Mouse (Mus musculus) cerebellum, adult 11-12 months (tissue): ENCODE data around the gene Epha1.
A peak's percentile ranks its signal among the peaks of the same experiment; 100 is the strongest.

Source experiments
- DNase-seq: peaks from one replicate; pipeline ENCODE4 v3.0.0; 2022

Gene Epha1

DNA sequence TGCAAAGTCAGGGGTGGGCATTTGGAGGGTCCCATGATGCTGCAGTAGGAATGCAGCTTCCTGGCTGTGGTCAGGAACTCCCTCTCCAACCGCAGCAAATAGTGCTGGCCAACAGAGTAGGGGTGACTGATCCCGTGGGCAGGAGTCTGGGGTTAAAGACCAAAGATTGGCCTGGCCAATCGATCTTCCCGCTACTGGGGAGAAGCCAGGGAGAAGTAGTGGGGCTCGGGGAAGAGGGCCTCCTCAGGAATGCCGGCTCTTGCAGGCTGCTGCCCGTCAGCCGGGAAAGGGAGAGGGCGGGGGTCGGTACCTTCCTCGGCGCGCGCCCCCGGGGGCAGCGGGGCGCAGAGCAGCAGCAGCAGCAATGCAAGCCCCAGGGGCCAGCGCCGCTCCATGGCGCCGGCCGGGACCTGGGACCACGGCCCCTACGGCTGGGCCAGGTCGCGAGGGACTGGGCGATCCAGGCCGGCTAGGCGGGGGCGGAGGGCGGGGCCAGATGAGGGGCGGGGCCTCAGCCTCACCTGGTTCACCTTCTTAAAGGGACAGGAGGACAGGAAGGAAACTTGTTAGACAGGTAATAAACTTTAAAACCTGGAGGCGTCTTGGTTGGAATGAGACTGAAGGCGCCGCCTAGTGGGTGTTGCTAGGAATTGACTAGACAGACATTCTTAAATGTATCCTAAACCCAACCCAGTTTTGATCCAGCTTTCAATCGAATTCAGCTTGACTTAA is at the start of gene Epha1:
TSS of gene Epha1 (minus strand) at position 453 of the 732 bp plus-strand sequence.
- DNase-seq: peak; percentile 67

DNA sequence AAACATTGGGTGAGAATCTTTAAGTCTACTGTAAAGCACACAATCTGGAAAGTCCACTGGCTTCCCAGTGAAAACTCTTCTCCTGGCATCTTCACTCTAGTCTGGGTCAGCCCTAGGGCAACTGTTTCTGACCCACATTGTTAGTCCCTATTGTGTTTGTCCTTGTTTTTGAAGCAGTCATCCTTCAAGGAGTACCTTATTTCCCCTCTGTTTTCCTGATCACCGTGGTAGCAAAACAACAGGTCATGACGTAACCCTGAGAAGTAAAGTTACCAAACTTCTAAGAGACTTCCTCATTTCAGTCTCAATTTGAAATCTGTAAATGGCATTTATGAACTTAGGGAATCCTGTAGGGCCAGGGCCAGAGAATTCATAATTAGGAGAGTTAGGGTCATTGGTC is 48.4 kb upstream of the Epha1 start:
- DNase-seq: no peak

DNA sequence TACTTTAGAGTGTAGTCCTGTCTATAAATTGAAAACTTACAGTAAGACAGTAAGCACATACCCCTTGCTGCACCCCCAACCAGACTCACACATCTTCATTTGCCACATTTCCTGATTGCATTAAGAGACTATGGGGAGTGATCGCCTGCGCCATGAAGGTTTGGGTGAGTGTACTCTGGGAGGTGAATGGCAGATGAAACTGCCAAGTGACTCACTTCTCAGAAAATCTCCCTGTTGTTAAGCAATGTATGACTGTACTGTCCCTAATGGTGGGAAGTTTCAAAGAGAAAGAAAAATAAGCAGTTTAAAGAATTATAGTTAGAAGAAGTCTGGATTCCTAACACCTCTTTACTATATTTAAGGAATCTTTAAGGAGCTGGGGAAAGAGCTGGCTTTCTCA is 46.4 kb upstream of the Epha1 start:
- no peak for DNase-seq

DNA sequence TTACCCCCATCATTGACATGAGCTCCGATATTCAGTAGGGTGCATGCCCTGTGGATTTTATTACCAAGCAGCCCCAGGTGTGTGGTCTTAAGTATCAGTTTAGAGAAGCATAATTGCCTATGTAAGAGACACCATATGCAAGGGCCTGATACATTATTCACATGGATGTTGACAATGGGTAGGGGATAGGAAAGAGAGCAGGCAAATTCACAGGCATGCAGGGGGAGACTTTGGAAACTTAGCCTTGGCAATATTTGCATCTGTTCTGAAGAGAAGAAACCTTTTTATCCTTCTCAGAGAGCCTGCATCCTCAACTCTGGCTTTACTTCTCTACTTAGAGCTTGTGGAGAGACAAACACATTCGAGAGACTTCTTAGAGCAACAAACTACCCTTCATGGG is 32.1 kb upstream of the Epha1 start, which contains the start of gene Tas2r135:
TSS of gene Tas2r135 (plus strand) at position 301 of the 400 bp plus-strand sequence.
- no peak for DNase-seq

DNA sequence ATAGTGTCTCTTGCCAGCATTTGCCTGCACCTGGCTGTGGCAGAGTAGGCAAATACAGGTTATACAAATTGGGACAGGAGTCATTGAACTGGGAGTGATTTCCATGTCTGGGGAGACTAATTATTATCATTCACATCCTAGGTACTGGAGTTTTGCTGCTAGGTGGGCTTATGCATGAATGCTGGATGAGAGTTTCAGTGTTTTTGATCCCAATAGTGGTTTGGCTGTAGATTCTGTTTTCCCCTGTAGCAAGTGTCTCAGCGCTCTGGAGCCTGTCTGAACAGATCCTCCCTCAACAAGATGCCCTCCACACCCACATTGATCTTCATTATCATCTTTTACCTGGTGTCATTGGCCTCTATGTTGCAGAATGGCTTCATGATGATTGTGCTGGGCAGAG is 26.9 kb upstream of the Epha1 start, which contains the start of gene Tas2r143:
TSS of gene Tas2r143 (plus strand) at position 301 of the 400 bp plus-strand sequence.
- no peak for DNase-seq

DNA sequence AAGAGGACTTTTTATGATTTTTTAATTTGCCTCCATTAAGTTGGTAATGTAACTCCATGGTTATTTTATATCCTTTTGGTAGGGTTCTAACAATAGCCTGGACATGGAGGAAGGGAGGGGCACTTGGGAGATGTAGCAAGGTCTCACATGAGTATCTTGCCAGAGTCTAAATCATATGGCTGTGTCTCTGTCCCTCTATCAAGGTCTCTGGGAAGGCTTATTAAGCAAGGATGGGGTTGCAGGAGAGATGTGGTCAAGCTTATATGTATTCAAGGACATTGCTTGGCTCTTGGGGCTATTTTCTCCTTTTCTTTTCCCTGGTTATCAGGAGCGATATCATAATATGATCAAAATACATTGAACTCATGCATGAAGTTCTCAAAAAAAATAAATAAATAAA is 25.9 kb upstream of the Epha1 start:
- DNase-seq: no peak

DNA sequence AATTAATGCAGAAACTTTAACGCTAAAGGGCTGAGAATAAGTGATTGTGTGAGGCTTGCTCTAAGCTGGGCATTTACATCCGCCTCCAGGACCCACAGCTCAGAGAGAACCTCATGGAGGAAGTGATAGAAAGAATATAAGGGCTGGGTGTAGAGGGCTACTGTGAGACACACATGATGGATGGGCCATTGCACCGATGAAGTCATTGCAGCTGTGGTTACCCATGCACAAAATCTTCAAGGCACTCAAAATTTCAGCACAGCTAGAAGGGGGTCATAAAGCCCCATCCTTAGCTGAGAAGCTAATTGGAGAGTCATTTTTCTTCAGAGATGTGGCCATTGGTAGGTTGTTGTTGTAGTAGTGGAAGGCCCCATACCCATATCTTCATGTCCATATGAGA is 25.2 kb upstream of the Epha1 start:
- no peak for DNase-seq

DNA sequence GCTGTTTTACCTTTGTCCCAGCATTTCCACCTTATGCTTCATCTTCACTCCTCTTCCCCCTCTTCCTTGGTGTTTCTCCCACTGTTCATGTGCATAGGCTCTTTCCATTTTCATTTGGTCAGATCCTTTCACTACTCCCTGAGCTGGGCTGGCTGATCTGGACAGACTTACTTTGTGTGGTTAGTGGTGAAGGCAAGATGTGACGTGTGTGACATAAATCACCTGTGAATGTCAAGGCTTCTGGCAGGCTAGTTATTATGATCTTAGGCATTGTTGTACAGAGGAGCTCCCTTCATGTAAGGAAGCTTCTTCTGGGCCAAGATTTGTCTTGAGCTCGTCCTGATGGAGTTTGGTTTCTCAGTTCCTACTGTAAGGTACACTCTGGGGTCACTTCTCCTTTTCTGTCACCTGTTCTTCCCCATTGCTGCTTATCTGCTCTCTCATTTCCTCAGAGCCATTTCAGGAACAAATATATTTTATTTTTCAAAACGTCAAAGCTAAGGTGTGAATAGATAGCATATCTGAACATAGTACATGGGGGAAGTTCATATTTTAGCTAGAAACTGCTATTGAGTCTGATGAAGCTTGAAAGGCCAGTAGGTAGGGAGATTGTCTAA is 24.1 kb upstream of the Epha1 start:
- no peak for DNase-seq

DNA sequence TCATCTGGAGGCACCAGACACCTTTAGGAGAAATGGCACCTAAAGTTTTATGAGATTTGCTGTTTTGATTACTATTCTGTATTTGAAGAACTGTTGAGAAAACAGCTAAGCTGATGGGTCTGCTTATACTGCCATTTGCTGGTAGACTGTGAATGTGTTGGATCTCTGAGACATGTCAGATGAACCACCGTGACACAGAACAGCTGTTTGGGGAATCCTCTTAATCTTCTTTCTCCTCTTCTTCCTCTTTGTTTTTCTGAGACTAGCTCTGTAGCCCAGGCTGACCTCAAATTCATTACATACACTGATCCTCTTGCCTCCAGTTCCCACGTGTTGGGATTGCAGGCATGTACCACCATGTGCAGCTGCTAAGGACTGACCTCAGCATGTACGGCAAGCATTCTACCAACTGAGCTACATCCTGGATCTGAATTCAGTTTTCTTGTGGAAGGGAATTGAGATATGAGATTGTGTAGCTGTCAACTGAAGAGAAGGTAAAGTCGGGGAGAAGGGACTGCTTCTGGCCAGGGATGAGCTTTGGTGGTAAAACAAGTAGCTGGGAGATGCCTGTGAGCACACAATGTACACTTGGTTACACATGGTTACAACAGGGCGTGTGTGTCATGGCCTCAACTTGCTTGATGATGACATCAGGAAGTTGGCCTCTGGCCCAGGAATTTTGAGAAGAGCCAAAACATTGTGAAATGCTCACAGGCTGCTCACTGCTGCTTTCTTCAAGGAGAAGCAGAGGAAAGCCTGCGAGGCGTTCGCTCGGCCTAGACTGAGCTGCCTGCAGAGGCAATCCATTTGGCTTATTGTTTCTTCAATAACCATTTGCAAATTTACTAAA is 23.1 kb upstream of the Epha1 start:
- peak; percentile 26 for DNase-seq

DNA sequence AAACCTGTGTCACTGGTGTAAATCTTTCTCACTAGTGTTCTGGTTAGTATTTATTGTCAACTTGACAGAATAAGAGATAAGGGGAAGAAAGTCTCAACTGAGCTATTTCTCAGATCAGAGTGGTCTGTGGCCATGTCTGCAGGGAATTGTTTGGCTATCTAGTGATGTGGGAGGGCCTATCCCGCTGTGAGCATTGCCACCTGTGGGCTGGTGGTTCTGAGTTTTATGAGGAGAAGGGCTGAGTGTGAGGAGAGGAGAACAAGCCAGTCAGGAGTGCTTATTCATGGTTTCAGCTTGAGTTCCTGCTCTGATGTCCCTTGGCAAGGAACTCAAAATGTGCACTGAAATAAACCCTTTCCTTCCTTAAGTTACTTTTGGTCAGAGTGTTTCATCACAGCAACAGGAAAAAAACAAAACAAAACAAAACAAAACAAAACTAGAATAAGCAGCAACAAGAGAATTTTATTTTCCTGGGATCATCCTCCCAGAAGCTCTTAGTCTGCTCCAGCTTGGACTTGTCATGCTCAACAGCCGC is 18.8 kb upstream of the Epha1 start:
- DNase-seq: no peak

DNA sequence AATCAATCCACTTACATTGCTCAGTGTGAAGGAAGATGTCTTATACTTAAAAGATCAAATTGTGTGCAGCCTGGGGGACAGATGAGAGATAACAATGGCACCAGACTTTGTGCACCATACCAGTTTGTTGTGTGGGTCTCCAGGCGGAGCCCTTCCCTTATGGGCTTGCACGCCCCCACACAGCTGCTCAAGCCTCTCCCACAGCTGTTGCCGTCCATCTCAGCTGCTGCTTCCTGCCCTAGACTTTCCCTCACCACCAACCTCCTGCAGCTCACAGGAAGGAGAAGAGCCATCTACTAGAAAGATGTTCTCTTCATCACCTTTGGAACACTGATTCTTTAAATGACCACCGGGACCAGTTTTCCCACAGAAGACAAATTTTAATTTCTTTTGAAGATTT is 12.6 kb upstream of the Epha1 start:
- no peak for DNase-seq

DNA sequence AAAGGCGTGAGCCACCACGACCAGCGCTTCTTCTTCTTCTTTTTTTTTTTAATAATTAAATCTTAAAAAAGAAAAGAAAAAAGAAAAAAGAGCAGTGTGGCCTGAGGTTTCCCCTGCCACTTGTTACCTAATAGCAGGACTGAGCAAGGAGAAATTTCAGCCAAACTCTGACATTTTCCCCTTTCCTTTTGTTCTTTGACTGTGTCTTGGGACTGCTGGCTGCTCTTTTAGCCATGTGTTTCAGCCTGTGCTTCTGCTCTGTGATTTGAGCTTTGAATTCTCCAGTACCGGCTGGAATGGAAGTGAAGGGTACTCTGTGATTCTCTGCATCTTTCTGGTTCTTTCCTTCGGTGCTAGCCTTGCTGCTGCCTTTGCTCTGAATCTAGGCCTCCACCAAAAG is 10.3 kb upstream of the Epha1 start:
- no peak for DNase-seq

DNA sequence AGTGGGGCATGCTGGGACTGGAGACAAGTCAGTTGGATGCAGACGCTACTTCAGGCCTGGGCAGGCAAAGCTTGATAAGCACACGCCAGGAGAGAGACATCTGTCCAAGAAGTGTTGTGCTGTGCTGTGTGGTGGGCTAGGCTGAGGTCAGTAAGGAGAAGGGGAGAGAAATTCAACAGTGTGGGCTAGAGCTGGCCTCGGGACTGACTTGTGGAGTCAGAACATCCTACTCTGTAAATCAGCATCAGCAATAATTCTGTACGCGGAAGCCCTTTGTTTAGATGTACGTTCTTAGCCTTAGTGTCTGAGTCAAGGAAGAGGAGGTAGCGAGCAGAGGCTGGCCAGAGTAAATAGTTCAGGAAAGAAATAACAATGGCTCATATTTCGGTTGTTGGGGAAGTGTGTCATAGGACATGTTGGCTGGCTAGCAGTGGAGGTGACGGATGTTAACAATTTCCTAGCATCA is 8.9 kb upstream of the Epha1 start:
- DNase-seq: no peak

DNA sequence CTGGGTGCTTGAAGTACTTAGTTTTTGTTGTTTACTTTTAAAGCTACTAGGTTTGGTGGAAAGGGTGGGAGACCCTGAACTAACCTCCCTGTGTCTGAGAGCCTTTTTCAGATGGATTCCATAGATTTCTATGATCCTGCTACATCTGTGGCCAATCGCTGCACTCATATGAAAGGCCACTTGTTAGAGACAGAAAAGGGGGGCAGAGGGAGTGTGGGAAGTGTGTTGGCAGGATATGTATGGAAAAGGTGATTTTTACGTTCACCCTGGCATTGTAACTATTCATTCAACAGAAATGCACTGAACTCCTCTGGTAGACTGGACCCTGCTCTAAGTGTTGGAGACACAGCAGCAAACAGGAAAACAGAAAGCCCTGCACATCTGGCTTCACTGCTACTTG is 8.2 kb upstream of the Epha1 start:
- DNase-seq: no peak

DNA sequence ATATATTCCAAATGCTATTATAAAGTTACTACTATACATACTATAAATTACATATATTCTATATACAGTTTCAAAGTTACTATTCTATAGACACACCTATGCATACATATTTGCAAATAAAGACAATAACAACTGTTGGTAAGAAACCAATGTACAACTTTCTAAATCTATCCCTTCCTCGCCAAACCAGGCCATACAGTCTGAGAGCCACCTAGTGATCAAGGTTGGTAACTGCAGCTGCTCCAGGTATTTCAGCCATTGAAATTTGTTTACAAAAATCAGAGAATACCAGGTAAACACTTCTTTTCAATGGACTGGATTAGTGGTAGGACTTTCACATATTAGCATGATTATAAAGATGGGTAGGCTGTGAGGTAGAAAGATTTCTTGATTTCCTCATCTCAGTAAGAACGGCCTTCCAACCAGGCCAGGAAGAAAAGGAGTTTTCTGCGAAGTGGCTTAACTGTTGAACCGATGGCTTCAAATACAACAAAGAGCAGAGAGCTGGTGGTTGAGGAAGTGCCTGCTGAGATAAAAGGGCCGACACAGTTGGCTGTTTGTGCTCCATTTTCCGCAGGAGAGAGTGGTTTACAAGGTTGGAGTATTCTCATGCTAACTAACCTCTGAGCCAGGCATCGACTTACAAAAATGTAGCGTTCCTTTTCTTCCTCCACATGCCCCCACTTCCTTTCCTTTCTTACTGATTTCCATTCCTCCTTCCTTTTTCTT is 7.5 kb upstream of the Epha1 start:
- DNase-seq: no peak

DNA sequence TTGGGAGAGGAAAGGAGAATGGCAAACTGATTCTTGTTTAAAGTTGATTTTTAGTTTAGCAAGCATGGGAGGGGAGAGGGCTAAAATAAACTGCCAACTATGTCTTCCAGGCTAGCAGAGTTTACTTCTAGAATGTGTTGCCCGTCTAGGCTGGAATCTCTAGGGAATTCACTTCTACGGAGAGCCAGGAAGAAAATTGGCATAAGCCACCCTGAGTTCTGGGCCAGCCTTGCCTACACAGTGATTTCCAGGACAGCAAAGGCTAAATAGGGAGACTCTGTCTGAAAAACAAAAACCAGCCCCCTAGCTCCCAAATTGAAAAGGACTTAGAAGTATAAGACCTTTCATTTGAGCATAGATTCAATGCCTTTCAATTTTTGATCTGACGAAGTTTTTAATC is 6.5 kb upstream of the Epha1 start:
- DNase-seq: no peak

DNA sequence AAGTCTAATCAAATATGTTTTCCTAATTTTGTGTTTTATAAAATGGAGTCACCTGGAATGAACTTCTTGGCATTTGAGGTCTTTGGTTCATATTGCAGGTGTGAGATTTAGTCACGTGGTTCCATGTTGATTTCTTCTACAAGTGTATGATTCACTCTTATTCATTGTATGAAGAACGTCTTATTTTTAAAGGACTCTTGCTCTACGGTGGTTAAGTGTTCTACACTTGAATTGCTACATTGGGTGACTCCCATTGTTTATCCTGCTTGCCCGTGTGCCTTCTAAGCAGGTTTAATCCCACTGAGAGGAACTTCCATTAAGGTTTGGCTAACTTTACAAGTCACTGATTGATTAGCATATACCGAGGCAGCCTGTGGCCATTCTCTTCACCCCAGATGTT is 4.2 kb upstream of the Epha1 start:
- no peak for DNase-seq

DNA sequence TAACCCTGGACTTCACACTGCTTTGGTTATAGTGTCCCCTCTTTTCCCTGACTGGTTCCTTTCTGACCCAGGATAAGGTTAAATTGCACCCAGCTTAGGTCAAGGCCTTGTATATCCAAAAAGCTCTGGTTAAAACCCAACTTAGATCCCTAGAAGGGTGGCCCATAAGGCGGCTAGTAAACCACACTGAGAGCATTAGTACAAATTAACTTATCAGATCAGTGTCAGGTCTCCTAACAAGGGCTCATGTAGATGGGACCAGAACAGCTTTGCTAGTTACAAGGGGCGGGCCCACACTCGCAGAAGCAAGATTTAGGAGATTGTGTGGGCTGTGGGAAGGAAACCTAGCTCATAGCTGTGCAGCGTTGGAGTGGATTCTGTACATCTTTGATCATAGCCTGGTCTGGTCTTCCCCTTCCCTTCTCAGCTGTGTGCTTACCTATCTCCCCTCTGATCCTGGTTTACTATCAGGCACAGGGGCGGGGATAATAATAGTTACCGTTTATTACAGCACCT is 3.5 kb upstream of the Epha1 start:
- no peak for DNase-seq

DNA sequence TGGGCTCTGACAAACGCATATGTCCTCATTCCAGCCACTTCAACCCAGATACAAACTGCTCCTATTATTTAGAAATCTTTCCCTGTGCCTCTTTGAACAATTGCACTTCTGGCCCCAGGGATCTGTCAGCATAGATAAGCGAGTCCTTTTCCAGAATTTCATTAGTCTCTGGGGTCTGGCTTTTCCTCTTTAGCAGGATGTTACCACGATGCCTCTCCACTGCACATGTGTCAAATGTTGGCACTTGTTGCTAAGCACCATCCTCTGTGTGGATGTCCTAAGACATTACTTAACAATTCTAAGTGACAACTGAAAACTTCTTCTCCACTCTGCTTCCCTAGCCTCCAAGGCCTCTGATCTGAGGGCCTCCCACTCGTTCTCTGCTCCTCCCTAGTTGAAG is 2.9 kb upstream of the Epha1 start:
- DNase-seq: no peak

DNA sequence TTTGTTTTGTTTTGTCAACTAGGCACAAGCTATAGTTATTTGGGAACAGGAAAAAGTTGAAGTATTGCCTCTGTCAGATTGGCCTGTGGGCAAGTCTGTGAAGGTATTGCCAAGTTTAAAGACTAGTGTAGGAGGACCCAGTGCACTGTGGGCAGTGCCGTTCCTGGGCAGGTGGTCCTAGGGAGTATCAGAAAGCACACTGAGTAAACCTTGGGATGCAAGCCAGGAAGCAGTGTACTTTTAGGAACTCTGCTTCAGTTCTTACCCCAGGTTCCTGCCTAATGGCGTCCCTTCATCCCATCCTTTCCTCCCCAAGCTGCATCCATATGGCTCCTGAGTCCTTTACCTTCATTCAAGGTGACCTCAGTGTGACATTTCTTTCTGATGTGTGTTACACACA is 2.1 kb upstream of the Epha1 start:
- no peak for DNase-seq

DNA sequence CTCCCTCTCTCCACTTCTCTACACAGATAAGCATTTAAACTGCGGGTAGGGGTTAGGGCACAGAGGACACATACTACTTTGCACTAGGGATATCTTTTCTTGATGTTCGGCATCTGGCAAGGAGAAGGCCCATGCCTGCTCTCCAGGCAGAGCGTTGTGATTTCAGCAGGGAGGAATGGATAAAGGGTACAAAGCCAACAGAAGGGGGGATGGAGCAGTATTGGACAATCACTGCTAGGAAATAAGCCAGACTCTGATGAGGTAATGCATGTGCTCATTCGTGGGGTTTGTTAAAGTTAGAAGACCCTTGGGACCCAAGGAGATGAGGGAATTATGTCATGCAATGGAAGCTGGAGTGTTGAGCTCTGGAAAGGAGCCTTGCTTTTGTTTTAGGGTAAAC is 1.6 kb upstream of the Epha1 start:
- DNase-seq: no peak

DNA sequence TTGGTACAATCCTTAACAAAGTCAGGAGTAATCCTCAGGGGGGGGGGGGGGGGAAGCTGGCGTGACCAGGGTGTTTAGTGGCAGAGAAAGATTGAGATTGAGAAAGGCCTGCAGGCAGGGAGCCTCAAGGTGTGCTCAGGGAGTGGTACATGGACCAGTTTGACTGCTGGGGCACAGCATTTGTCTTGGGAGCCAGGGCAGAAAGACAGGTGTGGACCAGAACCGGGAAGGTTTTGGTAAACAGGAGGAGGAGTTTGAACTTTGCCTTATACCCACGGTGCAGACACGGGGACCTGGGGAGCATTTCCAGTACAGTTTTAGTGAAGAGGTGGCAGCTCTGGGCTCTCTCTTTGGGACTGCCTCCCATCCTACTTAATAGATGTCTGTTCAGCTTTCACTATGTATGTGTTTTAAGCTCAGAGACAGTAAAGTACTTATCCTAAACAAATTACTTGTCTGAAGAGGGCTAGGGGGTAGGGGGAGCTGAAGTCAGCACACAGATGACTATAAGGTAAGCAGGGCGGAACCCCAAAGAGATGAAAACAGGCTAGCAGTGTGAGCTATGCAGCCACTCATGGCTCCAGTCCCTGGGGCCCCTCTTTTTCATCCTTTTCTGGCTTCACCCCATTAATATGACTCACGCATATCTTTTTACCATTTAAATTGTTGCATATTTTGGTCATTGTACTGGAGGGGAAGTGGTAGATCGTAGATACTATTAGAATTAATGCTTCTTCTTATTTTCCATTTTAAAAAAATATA is 782 bp upstream of the Epha1 start:
- no peak for DNase-seq
